Mouse (Mus musculus): ENCODE measurements at regions not wholly inside any gene's neighbourhood (a gene's known extent, or its start where the extent isn't known, plus 50 kb on each side); places are given as distances from the start of the nearest gene placed in this dataset.

DNA sequence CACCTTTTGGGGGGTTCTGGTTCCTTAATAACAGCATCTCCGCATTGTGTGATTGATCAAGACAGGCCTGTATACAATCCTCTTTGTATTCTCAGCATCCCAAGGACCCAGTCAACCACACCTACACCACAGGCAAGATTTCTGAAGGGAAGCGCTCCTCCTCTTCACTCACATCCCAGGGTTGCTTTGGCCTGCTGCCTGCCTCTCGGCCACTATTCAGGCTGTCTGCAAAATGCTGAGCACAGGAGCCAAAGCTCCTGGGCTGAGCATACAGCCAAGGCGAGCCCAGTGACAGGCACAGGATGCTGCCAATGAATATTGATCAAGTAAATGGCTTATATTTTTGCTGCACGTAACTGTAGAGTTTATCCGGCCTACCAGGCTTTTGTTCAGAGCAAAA is 56.9 kb upstream of the Gpr12 start:
- ATAC-seq (no peak), DNase-seq (ENCODE audit: low spot score) (no peak)
- Histone ChIP-seq H3K4me2 (ENCODE audit: low read depth, low read length) (no peak overlapping the region), H3K9ac (replicated peaks; ENCODE audit: low read length) (no peak overlapping the region), H3K4me1 (ENCODE audit: insufficient read depth, low read length) (no peaks in the 10 kb centered on the region), H3K27me3 (ENCODE audit: insufficient read depth, low read length) (no peaks in the 10 kb centered on the region), H3K27ac (no peak overlapping the region), H3K9me3 (ENCODE audit: low read length) (no peaks in the 10 kb centered on the region), H3K36me3 (ENCODE audit: insufficient read depth, low read length) (no peaks in the 10 kb centered on the region), H3K4me3 (ENCODE audit: low read length) (no peak overlapping the region)
- TF ChIP-seq CTCF (IDR thresholded peaks at IDR 0.05; ENCODE audit: low read depth): no peak
- 73% methylated on average over 6 of the region's 6 CpGs for WGBS

DNA sequence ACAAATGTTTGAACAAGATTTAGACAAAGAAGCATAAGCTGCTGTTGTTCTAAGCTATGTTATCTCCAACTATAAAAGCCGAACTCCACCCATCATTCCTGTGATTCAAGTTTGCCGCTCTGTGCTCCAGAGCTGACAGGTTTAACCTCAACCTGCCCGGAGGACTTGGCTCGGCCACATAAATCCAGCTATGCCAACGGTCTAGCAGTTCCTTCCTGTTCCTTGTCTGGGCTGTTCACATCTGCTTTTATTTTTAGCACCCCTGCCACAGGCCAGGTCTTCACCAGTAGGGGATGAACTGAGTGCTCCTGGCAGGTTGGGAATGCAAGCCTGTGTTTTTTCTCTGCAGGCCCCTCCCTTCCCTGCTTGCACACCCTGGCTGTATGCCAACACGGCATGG is 51.8 kb upstream of the Gpr12 start:
- DNase-seq (ENCODE audit: low spot score) (no peak), ATAC-seq (no peak)
- Histone ChIP-seq H3K27ac (no peak overlapping the region), H3K27me3 (ENCODE audit: insufficient read depth, low read length) (no peaks in the 10 kb centered on the region), H3K4me3 (ENCODE audit: low read length) (no peak overlapping the region), H3K9ac (replicated peaks; ENCODE audit: low read length) (no peak overlapping the region), H3K9me3 (ENCODE audit: low read length) (no peaks in the 10 kb centered on the region), H3K36me3 (ENCODE audit: insufficient read depth, low read length) (no peaks in the 10 kb centered on the region), H3K4me2 (ENCODE audit: low read depth, low read length) (no peak overlapping the region), H3K4me1 (ENCODE audit: insufficient read depth, low read length) (no peaks in the 10 kb centered on the region)
- no peak for TF ChIP-seq CTCF (IDR thresholded peaks at IDR 0.05; ENCODE audit: low read depth)
- 86% methylated on average over 6 of the region's 6 CpGs for WGBS
